Mouse (Mus musculus) frontal cortex, postnatal 10 days (tissue): ENCODE measurements around the gene Slc3a1.

ENCODE experiments used
- DNase-seq, 2 experiments: peaks; one replicate each; pipeline ENCODE4 v3.0.0; 2022; ENCODE audit warnings: low spot score in 2 of 2, mixed read lengths in 1 of 2

The Slc3a1 gene

DNA sequence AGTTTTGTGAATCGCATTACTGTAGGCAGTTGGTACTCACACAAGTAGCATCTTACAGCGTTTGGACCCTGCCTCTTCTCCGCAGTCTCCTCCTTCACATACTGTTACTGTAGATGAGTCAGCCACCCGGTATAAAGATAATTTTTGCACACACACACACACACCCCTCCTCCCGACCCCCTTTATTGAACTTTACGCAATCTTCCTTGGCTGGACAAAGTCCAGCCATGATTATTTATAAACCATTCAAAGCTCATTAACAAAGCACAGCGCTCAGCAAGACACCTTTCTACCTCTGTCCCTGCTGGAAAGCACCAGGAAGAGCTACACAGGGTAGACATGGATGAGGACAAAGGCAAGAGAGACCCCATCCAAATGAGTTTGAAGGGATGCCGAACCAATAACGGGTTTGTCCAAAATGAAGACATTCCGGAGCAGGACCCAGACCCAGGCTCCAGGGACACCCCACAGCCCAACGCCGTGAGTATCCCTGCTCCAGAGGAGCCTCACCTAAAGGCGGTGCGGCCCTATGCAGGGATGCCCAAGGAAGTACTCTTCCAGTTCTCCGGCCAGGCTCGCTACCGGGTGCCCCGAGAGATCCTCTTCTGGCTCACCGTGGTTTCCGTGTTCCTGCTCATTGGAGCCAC lies at the start of gene Slc3a1:
TSS of gene Slc3a1 (plus strand) at position 284 of the 647 bp plus-strand sequence.
- no peak for DNase-seq

GRCm38 (mm10) chr17:84981721-84982120 lies 46.5 kb upstream of the Slc3a1 start:
- no peak for DNase-seq

GRCm38 (mm10) chr17:84982735-84983134 lies 45.4 kb upstream of the Slc3a1 start:
- DNase-seq = no peak

DNA sequence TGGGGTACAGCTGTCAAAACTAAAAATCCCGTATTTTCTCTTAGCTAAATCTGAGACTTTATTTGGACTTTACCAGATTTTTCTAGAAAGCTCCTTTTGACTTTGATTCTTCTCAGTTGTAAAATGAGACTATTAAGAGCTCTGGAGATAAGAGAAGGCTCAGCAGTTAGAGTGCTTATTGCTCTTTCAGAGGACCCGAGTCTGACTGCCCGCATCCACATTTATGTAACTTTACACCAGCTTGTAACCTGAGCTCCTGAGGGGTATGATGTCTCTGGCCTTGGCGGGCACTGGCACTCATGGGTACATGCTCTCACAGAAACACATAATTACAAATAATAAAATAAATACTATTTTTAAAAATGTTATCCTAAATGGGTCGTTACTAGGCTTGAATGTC lies 41.8 kb upstream of the Slc3a1 start:
- no peak for DNase-seq

GRCm38 (mm10) chr17:84987834-84988410 lies 40.3 kb upstream of the Slc3a1 start:
- no peak for DNase-seq

GRCm38 (mm10) chr17:84988514-84988913 lies 39.7 kb upstream of the Slc3a1 start:
- no peak for DNase-seq

GRCm38 (mm10) chr17:84995844-84996243 lies 32.3 kb upstream of the Slc3a1 start:
- DNase-seq = no peak

DNA sequence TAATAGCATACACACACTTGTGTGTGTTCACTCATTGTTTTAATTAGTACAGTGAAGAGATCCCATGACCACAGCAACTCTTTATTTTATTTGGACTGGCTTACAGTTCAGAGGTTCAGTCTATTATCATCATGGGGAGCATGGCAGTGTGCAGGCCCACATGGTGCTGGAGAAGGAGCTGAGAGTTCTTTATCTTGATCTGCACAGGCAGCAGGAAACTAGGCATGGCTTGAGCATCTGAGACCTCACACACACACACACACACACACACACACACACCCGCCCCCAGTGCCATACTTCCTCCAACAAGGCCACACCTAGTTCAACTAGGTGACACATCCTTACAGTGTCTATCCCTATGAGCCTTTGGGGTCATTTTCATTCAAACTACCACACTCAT lies 30.5 kb upstream of the Slc3a1 start:
- no peak for DNase-seq

- DNase-seq = no peak
These were observed 28.5 kb upstream of the Slc3a1 start for GRCm38 (mm10) chr17:84999636-85000035.

DNA sequence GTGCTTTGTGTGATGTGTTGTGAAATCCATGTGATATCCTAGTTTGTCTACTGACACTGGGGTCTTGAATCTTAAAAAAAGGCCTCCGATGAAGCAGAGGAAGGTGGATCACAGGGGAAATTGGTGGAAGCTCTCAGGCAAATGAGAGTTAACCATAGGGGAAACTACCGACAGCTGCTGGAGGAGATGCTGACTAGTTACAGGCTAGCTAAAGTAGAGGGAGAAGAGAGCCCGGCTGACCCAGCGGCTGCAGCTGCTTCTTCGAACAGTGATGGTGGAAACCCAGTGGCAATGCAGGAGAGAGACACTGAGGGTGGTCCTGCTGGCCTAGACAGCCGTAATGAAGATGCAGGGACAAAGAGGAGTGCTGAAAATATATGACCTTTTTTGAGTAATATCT lies 14.7 kb upstream of the Slc3a1 start:
- DNase-seq = no peak

GRCm38 (mm10) chr17:85014632-85015031 lies 13.5 kb upstream of the Slc3a1 start:
- DNase-seq = no peak

DNA sequence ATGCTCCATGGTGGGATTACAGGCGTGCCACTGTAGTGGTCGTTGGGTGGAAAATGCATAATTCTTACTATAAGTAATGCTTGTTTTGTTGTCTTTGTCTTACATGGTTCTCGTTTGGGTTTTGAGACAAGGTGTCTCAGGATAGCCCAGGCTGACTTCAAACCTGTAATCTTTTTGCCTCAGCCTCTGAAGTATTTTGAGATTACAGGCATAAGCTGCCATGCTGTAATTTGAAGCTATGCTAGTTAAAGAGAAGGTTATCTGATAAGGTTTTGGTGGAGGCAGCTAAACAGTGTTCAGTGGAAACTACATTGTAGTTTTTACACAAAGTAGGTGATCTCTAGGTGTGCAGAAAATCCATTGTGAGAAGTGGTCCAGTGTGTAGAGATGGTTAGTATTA lies 9.8 kb upstream of the Slc3a1 start:
- DNase-seq = no peak

DNA sequence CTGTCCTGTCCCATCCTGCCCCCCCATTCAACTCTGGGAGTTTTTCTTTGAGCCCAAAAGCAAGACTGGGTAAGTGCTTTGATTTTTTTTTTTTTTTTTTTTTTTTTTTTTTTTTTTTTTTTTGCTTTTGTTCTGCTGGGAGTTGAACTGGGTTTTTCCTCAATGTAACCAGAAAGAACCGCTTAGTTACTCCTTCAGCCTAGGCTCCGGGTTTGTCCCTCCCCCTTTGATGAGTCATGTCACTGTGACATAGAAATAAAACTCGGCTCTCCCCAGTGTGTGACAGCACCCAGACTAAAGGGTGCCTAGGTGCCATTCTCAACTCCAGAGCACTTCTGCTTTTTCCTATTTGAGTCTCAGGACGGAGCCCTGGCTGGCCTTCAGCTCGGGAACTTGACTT lies 9.4 kb upstream of the Slc3a1 start:
- no peak for DNase-seq

DNA sequence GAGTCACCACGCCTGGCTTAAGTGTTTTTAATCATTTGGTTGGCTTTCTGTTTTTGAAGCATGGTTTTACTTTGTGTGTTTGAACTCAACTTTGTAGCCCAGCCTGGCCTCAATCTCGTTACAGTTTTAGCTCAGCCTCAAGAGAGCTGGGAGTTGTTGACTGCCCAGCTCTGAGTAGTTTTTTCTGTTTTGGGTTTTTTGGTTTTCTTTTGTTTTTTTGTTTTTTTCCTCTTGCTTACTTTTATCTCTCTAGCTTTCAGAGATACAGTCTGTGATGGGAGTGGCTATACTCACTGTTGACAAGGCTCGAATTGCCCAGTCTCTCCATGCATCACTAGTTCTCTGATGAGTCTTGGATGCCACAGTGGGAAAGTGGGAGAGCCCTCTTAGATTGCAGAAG lies 7.8 kb upstream of the Slc3a1 start:
- DNase-seq = no peak

DNA sequence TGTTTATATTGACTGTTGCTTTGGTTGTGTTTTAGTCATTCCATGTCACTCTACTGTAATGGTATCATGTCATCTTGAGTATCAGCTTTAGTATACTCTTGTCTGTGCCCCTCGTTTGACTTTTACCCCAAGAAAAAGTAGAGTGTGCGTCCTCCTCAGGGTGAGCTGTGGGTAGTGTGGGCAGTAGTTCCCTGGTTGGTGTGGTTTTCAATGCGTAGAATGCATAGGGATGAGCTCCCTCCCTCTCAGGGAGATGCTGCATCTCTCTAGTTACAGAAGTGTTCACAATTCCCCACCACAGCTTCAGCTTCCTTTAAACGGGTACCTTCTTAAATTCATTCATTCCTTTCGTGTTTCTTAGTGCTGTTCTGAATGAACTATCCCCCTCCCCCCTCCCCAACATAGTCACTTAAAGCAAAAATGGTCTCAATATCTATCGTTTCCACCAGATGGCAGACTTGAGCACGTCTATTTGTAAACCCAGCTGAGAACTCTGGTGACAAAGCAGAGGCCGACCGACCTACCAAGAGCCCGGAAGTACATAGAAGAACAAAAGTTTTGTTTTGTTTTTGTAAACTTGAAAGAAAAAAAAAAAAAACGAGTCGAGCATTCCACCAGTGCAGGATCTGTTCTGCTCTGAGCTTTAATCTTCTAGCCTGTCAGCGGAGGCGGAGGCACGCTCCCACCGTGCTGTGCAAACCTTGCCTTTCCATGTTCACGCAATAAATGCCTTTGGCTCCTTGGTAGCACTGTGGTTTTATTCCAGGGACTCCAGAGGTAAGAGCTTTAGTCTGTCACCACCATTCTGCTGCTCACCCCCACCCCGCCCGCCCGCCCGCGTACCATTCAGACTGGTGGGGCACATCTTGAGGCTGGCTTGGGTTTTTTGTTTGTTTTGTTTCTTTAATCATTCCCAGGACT lies 4.7 kb upstream of the Slc3a1 start:
- peak in 1 of 2 experiments; percentile 41 for DNase-seq

DNA sequence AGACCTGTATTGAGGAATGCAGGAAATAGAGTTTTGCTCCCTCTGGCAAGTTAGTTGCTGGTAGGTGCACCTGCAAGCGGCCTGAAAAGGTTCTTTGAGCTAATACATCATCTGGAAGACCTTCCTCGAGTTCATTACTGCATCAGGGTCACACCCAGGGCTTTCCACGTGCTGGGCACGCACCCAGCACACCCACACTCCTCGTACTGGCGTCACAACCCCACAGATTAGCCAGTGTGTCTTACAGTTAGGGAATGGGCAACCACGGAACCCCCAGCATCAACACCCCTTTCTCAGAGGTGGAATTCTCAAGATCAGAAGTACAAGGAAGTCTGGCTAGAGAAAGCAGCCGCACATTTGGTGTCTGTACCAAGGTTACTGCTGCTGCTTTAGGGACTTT lies 3.9 kb upstream of the Slc3a1 start:
- DNase-seq = no peak

DNA sequence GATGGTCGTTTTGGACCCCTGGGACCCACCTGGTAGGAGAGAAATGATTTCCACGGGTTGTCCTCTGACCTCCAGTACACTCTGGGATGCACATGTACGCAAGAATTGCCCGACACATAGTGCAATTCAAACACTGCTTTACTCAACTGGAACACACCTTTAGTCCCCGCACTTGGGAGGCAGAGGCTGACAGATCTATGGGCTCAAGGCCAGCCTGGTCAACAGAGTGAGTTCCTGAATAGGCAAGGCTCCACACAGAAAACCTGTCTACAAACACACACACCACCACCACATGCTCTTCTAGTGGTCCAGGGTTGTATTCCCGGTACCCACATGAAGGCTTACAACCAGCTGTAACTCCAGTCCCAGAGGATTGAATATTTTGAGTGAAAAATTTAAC lies 3.0 kb upstream of the Slc3a1 start:
- DNase-seq = no peak

DNA sequence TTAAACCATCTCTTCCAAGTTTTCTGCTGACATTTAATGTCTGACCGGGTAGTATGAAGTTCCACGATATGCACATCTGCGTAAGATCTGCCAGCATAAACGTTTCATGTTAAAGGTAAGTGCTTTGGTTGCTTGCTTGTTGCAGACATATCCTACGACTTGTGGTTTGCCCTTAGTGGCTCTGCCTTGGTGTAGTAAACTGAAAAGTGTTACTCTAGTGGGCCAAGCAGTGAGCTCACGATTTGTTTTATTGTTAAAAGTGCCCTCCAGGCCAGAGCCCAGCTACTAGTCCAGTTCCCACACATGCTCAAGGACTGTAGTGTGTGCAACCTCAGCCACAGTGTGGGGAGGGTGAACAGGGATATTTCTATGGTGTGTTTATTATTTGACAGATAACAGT lies 1.7 kb upstream of the Slc3a1 start:
- DNase-seq = no peak

GRCm38 (mm10) chr17:85027247-85027646 lies 929 bp upstream of the Slc3a1 start:
- no peak for DNase-seq

GRCm38 (mm10) chr17:85028797-85029196 lies 621 bp downstream of the Slc3a1 start:
- no peak for DNase-seq

GRCm38 (mm10) chr17:85030651-85031050 lies 2.5 kb downstream of the Slc3a1 start:
- no peak for DNase-seq

- DNase-seq = no peak
These were observed 4.9 kb downstream of the Slc3a1 start for GRCm38 (mm10) chr17:85033087-85033486.

GRCm38 (mm10) chr17:85034068-85034467 lies 5.9 kb downstream of the Slc3a1 start:
- DNase-seq = no peak
